Mouse (Mus musculus) lung, embryonic 15.5 days (tissue): ENCODE measurements at regions not wholly inside any gene's neighbourhood (a gene's known extent, or its start where the extent isn't known, plus 50 kb on each side); places are given as distances from the start of the nearest gene placed in this dataset.

Experiments
- ATAC-seq: fragments of 200-750 bp; cut with Nextera tagmentation; 2 replicates; pipeline ENCODE4 v1.8.0; 2017; ENCODE audit warnings: moderate number of reproducible peaks, borderline replicate concordance; ENCODE audit not compliant: low FRiP score, low TSS enrichment; ENCODE audit errors: extremely low read depth
- H3K27ac ChIP-seq: fragments of 300-500 bp; sonication (generic); 2 replicates; pipeline ENCODE4 v1.5.1; 2015; ENCODE audit warnings: moderate library complexity, mild to moderate bottlenecking, inconsistent platforms
- H3K27me3 ChIP-seq: fragments of 300-500 bp; sonication (generic); 2 replicates; pipeline ENCODE4 v1.6.1; 2015; ENCODE audit warnings: inconsistent platforms
- H3K36me3 ChIP-seq: fragments of 300-500 bp; sonication (generic); 2 replicates; pipeline ENCODE4 v1.6.1; 2015; ENCODE audit warnings: inconsistent platforms
- H3K4me1 ChIP-seq: fragments of 300-500 bp; sonication (generic); 2 replicates; pipeline ENCODE4 v1.6.1; 2015; ENCODE audit warnings: inconsistent platforms
- H3K4me2 ChIP-seq: fragments of 300-500 bp; sonication (generic); 2 replicates; pipeline ENCODE4 v1.6.1; 2015; ENCODE audit warnings: inconsistent platforms, mild to moderate bottlenecking, moderate library complexity
- H3K4me3 ChIP-seq: fragments of 300-500 bp; sonication (generic); 2 replicates; pipeline ENCODE4 v1.5.1; 2015; ENCODE audit warnings: mild to moderate bottlenecking, inconsistent platforms
- H3K9ac ChIP-seq: fragments of 300-500 bp; sonication (generic); 2 replicates; pipeline ENCODE4 v1.6.1; 2015; ENCODE audit warnings: inconsistent platforms
- H3K9me3 ChIP-seq: fragments of 300-500 bp; sonication (generic); 2 replicates; pipeline ENCODE4 v1.6.1; 2016; ENCODE audit warnings: inconsistent platforms
- WGBS: fragments of 180-500 bp; shearing (Covaris S2); methylation state at CpG from one replicate; pipeline ENCODE4 v1.1.7; 2015; 5-methylcytosine and 5-hydroxymethylcytosine counted together

DNA sequence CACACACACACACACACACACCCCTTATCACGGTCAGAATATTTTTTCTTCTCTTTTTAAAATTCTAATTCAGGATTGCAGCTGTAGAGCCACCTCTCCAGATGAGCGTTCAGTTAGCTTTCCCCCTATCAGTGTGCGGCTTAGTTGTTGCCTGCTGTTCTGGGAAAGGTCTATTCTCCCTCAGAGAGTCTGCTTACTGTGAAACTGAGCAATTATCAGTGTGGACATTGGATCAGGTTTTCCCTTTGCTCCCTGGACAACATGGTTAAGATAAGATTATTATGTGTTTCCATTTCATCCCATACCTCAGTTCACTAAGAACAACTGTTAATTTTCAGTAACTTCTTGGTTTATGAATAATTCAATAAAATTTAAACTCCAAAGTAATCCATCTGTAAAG is 268.3 kb downstream of the Inhba start:
- WGBS = 70% methylated on average over 3 of the region's 3 CpGs
- no peak overlapping the region for H3K4me2 ChIP-seq
- no peaks in the 10 kb centered on the region for H3K36me3 ChIP-seq
- no peak for ATAC-seq
- H3K27ac ChIP-seq = no peak overlapping the region
- H3K27me3 ChIP-seq = no peaks in the 10 kb centered on the region
- H3K4me1 ChIP-seq = peaks cover 4% of the 10 kb centered on the region
- no peak overlapping the region for H3K9ac ChIP-seq
- no peak overlapping the region for H3K4me3 ChIP-seq
- no peaks in the 10 kb centered on the region for H3K9me3 ChIP-seq

DNA sequence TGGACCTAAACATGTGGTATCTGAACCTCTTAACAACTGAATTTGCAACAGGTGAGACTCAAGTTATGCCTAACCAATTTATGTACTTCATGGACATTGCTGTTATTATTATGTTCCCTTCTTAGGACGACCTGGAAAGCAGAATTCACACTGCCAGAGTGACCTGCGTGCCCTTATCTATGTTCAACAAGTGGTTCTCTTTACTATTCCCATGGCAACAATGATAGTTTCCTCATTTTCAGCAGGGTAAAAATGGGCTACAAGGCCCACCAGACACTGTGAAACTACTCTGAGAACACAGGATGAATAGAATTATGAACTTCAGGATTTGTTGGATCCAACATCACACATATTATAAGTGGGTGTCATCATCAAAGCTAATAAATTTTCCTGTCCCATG is 269.1 kb downstream of the Inhba start:
- Histone ChIP-seq H3K4me2 (no peak overlapping the region), H3K4me3 (no peak overlapping the region), H3K9ac (no peak overlapping the region), H3K9me3 (no peaks in the 10 kb centered on the region), H3K4me1 (peaks cover 4% of the 10 kb centered on the region), H3K36me3 (no peaks in the 10 kb centered on the region), H3K27me3 (no peaks in the 10 kb centered on the region), H3K27ac (no peak overlapping the region)
- no peak for ATAC-seq
- WGBS = 46% methylated on average over 2 of the region's 2 CpGs

DNA sequence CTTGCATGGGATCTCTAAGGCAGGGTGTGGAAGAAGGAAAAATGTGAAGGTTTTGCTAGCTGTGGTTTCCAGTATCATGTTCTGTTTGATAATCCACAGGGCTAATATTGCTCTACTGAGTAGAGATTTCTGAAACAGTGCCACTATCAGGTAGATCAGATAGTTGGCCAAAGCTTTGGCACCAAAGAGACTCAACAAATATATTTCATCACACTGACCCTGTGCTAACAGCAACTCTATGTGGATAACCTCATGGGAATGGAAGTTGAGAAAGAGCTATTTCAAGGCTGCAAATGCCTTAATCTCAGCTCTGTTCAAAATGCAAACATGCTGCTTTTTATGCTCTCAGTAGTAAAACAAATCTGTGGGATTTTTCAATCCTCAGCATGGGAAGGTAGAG is 270.1 kb downstream of the Inhba start:
- peaks cover 4% of the 10 kb centered on the region for H3K4me1 ChIP-seq
- peak overlapping the region; percentile 8; the same call in 1 of the 2 replicates for H3K27ac ChIP-seq
- no peaks in the 10 kb centered on the region for H3K36me3 ChIP-seq
- H3K4me3 ChIP-seq = no peak overlapping the region
- no peaks in the 10 kb centered on the region for H3K9me3 ChIP-seq
- no peaks in the 10 kb centered on the region for H3K27me3 ChIP-seq
- no peak overlapping the region for H3K9ac ChIP-seq
- no peak for ATAC-seq
- no peak overlapping the region for H3K4me2 ChIP-seq

GRCm38 (mm10) chr13:16282230-16282629 is 270.6 kb downstream of the Inhba start:
- no peak for ATAC-seq
- 25% methylated on average over 2 of the region's 2 CpGs for WGBS
- no peaks in the 10 kb centered on the region for H3K36me3 ChIP-seq
- peak overlapping the region; percentile 78 for H3K27ac ChIP-seq
- H3K4me1 ChIP-seq = peaks cover 4% of the 10 kb centered on the region
- H3K9ac ChIP-seq = no peak overlapping the region
- H3K9me3 ChIP-seq = no peaks in the 10 kb centered on the region
- no peaks in the 10 kb centered on the region for H3K27me3 ChIP-seq
- no peak overlapping the region for H3K4me2 ChIP-seq
- H3K4me3 ChIP-seq = no peak overlapping the region

GRCm38 (mm10) chr13:16283336-16283735 is 271.7 kb downstream of the Inhba start:
- no peak; the same call in 1 of the 2 replicates for ATAC-seq
- 45% methylated on average over 4 of the region's 4 CpGs for WGBS
- Histone ChIP-seq H3K4me3 (no peak overlapping the region), H3K27ac (peak overlapping the region; percentile 13; the same call in 1 of the 2 replicates), H3K36me3 (no peaks in the 10 kb centered on the region), H3K4me1 (peaks cover 4% of the 10 kb centered on the region), H3K4me2 (no peak overlapping the region), H3K9ac (no peak overlapping the region), H3K27me3 (no peaks in the 10 kb centered on the region), H3K9me3 (no peaks in the 10 kb centered on the region)

DNA sequence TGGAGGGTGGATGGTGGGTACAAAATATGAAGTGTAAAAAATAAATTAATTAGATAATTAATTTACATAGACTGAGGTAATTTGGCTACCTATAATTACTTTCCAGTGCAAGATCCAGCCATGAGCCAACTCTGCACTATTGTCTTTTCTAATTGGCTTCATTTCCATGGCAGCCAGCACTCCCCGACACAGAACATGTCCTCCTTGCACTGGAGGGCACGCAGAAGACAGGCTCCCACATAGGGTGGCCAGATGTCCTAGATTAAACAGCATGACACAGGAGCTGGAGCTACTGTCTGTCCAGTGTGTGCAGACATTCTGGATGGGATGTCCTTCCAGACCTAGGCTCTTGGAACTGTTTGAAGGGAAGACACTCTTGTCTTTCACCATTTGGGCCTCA is 278.0 kb downstream of the Inhba start:
- Histone ChIP-seq H3K4me3 (no peak overlapping the region), H3K27me3 (no peaks in the 10 kb centered on the region), H3K36me3 (no peaks in the 10 kb centered on the region), H3K4me1 (0 out of 2 replicates have a peak, but pooled peaks cover 8% of the 10 kb centered on the region), H3K4me2 (no peak overlapping the region), H3K9ac (no peak overlapping the region), H3K27ac (no peak overlapping the region), H3K9me3 (no peaks in the 10 kb centered on the region)
- 87% methylated on average over 2 of the region's 2 CpGs for WGBS
- ATAC-seq = no peak

GRCm38 (mm10) chr13:16290784-16291183 is 279.1 kb downstream of the Inhba start:
- no peaks in the 10 kb centered on the region for H3K27me3 ChIP-seq
- no peak for ATAC-seq
- WGBS = 36% methylated on average over 2 of the region's 2 CpGs

DNA sequence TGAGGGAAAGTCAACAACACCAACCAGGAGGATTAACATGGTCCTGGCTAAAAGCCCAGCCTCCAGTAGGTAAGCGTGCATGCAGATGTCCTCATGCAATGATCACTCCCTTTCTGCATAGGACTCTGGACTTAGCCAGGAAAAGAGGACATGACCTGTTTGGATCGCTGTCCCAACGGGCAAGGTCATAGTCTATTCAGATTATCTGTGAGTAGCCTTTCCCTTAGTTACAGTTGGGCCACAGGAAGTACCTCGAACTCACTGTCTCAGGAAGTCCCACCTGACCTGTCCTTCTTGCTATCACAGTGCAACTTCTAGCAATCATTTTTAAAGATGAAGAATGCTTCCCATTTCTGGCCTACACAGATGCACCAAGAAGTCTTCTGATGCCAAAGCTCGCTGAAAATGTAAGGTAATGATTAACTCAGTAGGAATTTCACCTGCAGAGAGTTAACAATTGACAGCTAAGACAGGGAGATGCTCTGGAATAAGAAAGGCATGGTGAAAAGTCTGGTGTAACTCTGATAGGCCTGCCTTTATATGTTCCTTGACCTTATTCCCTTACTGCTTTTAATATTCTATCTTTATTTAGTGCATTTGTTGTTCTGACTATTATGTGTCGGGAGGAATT is 280.1 kb downstream of the Inhba start:
- Histone ChIP-seq H3K36me3 (no peaks in the 10 kb centered on the region), H3K4me3 (no peak overlapping the region), H3K27ac (no peak overlapping the region), H3K4me1 (0 out of 2 replicates have a peak, but pooled peaks cover 8% of the 10 kb centered on the region), H3K4me2 (no peak overlapping the region), H3K9me3 (no peaks in the 10 kb centered on the region), H3K27me3 (no peaks in the 10 kb centered on the region), H3K9ac (no peak overlapping the region)
- 75% methylated on average over 6 of the region's 6 CpGs for WGBS
- no peak for ATAC-seq

More at GRCm38 (mm10) chr13:16290784-16291183, 279.1 kb downstream of the Inhba start:
- Histone ChIP-seq H3K4me1 (0 out of 2 replicates have a peak, but pooled peaks cover 8% of the 10 kb centered on the region), H3K9me3 (no peaks in the 10 kb centered on the region), H3K4me3 (no peak overlapping the region), H3K27ac (no peak overlapping the region), H3K9ac (no peak overlapping the region), H3K36me3 (no peaks in the 10 kb centered on the region), H3K4me2 (no peak overlapping the region)

DNA sequence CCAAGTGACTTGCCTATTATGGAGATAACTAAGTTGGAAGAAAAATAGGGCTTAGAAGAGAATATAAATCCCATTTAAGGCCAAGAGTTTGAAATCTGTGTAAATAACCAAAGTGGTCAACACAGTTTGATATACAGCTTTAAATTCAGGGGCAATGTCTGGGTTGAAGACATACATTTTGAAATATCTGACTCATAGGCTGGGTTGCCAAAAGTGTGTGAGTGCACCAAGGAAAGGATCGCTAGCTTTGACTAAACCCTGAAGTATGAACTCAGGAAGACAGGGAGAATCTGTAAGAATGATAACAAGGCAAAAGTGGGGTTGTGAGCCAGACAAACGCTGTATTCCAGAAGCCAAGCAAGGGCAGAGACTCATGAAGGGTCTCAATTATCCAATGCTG is 288.1 kb downstream of the Inhba start:
- H3K4me1 ChIP-seq = no peaks in the 10 kb centered on the region
- no peak overlapping the region for H3K27ac ChIP-seq
- no peaks in the 10 kb centered on the region for H3K27me3 ChIP-seq
- no peak overlapping the region for H3K4me3 ChIP-seq
- H3K9me3 ChIP-seq = no peaks in the 10 kb centered on the region
- H3K9ac ChIP-seq = no peak overlapping the region
- 70% methylated on average over 2 of the region's 2 CpGs for WGBS
- no peaks in the 10 kb centered on the region for H3K36me3 ChIP-seq
- ATAC-seq = no peak
- no peak overlapping the region for H3K4me2 ChIP-seq

GRCm38 (mm10) chr13:16314669-16315068 is 303.0 kb downstream of the Inhba start:
- no peak overlapping the region for H3K4me2 ChIP-seq
- no peaks in the 10 kb centered on the region for H3K36me3 ChIP-seq
- no peaks in the 10 kb centered on the region for H3K9me3 ChIP-seq
- 74% methylated on average over 2 of the region's 2 CpGs for WGBS
- no peak overlapping the region for H3K9ac ChIP-seq
- no peaks in the 10 kb centered on the region for H3K4me1 ChIP-seq
- no peaks in the 10 kb centered on the region for H3K27me3 ChIP-seq
- no peak overlapping the region for H3K27ac ChIP-seq
- no peak for ATAC-seq
- no peak overlapping the region for H3K4me3 ChIP-seq

- Histone ChIP-seq H3K9ac (no peak overlapping the region), H3K27ac (no peak overlapping the region), H3K27me3 (no peaks in the 10 kb centered on the region), H3K4me1 (no peaks in the 10 kb centered on the region), H3K4me3 (no peak overlapping the region), H3K36me3 (no peaks in the 10 kb centered on the region), H3K4me2 (no peak overlapping the region), H3K9me3 (no peaks in the 10 kb centered on the region)
- no peak for ATAC-seq
- 73% methylated on average over 2 of the region's 2 CpGs for WGBS
These were observed 304.0 kb downstream of the Inhba start for GRCm38 (mm10) chr13:16315689-16316088.

- ATAC-seq = no peak
These were observed 304.9 kb downstream of the Inhba start for GRCm38 (mm10) chr13:16316581-16316980.

DNA sequence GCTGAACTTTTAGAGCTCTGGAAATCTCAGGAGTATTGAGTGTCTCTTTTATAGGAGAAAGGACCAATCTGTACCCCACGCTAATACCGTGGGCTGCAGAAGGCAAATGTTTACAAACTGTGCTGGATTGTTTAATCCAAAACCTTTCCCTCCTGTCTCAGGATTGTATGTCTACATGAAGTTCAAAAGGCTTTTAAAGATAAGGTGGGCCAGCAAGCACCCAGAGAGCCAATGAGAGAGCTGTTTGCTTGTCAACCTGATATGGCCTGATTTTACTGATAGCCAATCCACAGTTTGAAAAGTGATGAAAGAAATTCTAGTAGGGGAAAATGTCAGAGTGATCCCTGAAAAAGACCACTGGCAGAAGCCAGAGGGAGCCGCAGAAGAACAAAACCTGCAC is 305.8 kb downstream of the Inhba start:
- Histone ChIP-seq H3K4me1 (no peaks in the 10 kb centered on the region), H3K36me3 (no peaks in the 10 kb centered on the region), H3K9ac (no peak overlapping the region), H3K27ac (no peak overlapping the region), H3K27me3 (no peaks in the 10 kb centered on the region), H3K9me3 (no peaks in the 10 kb centered on the region), H3K4me3 (no peak overlapping the region), H3K4me2 (no peak overlapping the region)
- peak; percentile 19; the same call in 1 of the 2 replicates for ATAC-seq
- WGBS = 14% methylated on average over 3 of the region's 3 CpGs

More at GRCm38 (mm10) chr13:16316581-16316980, 304.9 kb downstream of the Inhba start:
- Histone ChIP-seq H3K36me3 (no peaks in the 10 kb centered on the region), H3K4me2 (no peak overlapping the region), H3K4me1 (no peaks in the 10 kb centered on the region), H3K27me3 (no peaks in the 10 kb centered on the region), H3K9me3 (no peaks in the 10 kb centered on the region), H3K27ac (no peak overlapping the region), H3K9ac (no peak overlapping the region), H3K4me3 (no peak overlapping the region)
- 72% methylated on average over 2 of the region's 2 CpGs for WGBS
